Mouse (Mus musculus): ENCODE data around the gene Tmem204.

DNA sequence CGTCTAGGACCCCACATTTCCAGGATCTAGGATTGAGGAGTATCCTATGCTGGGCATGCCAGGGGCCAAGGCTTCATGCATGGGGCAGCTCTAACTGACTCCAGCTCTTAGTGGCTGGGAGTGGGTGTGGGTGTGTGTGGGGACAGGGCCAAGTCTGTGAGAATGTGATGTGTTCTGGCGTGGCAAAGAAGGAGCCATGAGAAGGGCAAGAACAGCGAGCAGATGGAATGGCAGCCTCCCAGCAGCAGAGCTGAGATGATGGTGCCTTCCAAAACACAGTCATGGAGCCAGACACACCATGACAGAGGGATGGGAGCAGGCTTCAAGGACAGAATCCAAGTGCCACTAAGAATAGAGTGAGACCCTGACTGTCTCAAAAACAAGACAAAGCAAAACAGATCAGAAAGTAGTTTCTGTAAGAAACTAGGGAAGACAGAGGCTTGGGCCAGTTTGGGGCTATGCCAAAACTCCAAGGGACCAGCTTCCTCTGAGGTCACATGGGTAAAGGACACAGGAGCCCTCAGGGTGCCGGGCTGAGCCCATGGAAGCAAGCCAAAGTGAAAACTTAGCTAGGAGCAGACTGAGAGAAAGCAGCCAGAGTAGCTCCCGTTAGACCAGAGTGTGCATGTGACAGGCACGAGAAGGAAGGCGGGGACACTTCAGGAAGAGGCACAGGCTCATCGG, 28.5 kb upstream of the Tmem204 start:
- no peak for TF ChIP-seq CTCF (IDR thresholded peaks at IDR 0.05; ENCODE audit: extremely low read depth, insufficient read length, insufficient replicate concordance, low read depth, low read length)
- TF ChIP-seq POLR2A (IDR thresholded peaks at IDR 0.05; ENCODE audit: low read depth, low read length), result no peak

Measured in small intestine, adult 2 months (tissue).